Mouse (Mus musculus): ENCODE data around the gene Ddhd1.

Gene Ddhd1

DNA sequence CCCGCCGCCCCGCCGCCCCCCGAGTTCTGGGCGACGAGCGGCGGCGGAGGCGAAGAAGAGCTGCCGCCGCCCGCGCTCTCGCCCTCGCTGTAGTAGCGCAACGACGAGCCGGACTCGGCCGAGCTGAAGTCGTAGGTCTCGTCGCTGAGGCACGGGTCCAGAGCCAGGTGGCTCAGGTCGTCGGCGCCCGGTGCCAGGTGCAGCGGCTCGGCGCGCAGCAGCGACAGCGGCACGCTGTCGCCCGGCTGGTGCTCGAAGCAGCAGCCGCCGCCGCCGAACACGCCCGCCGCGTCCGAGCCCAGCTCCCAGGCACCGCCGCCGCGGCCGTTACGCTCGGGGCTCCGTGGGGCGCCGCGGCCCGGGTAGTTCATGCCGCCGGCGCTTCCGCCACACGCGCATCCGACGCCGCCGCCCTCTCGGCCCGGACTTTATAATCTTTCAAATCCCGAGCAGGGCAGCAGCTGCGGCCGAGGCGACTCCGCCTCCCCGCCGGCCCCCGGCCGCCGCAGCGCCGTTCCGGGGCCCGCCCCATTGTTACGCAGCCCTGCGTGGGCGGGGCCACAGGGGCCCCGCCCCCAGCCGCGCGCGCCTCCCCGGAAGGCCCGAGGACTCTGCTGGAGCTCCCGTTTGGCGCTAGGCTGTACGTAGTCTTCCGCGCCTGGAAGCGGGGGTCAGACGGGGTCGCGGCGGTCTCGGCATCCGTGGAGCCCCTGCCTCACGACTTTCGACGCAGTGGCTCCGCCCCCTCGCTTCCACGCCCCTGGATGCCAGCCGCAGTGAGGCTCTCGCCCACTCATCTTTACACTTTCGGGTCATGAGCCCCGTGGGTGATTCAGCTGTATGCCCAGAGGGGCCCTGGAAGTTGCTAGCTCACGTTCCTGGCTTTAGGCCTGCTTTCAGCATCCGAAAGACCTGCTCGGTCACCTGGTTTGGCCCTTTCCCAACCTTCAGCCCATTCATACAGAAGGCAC is at the start of gene Ddhd1:
Gene Ddhd1 (minus strand): TSS at position 503 of the 971 bp plus-strand sequence.
- DNase-seq, result peak; percentile 85 to 94

GRCm38 (mm10) chr14:45707176-45707910 is 49.4 kb upstream of the Ddhd1 start:
- no peak for DNase-seq

- no peak for DNase-seq
Measured at GRCm38 (mm10) chr14:45700031-45700572, 42.2 kb upstream of the Ddhd1 start.

GRCm38 (mm10) chr14:45698867-45699266 is 40.9 kb upstream of the Ddhd1 start:
- no peak for DNase-seq

- DNase-seq, result no peak
Measured at GRCm38 (mm10) chr14:45696098-45696497, 38.2 kb upstream of the Ddhd1 start.

DNA sequence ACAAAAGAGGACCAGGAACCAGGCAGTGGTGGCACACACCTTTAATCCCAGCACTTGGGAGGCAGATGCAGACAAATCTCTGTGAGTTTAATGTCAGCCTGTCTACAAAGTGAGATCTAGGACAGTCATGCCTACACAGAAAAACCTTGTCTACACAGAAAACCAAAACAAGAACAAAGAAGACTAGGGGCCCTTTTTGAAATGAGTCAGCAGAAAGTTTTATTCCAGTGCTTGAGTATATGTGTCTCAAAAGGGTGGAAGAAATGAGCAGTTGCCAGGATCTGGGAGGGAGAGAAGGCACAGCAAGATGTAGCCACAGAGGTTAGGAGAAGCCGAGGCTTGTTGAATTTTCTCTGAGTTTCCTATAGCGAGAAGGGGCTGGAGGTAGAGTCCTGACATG is 35.9 kb upstream of the Ddhd1 start:
- no peak for DNase-seq

- DNase-seq, result peak; percentile 57 to 72
Measured at GRCm38 (mm10) chr14:45690520-45691246, 32.7 kb upstream of the Ddhd1 start.

GRCm38 (mm10) chr14:45685313-45685712 is 27.4 kb upstream of the Ddhd1 start:
- no peak for DNase-seq

- no peak for DNase-seq
Measured at GRCm38 (mm10) chr14:45676722-45677121, 18.8 kb upstream of the Ddhd1 start.

GRCm38 (mm10) chr14:45668325-45668724 is 10.4 kb upstream of the Ddhd1 start:
- no peak for DNase-seq

GRCm38 (mm10) chr14:45667231-45667630 is 9.3 kb upstream of the Ddhd1 start:
- no peak for DNase-seq

GRCm38 (mm10) chr14:45661575-45661974 is 3.6 kb upstream of the Ddhd1 start:
- DNase-seq, result no peak

GRCm38 (mm10) chr14:45660315-45660714 is 2.4 kb upstream of the Ddhd1 start:
- no peak for DNase-seq

- peak; percentile 47 to 68 for DNase-seq
Measured at GRCm38 (mm10) chr14:45656831-45657640, 907 bp downstream of the Ddhd1 start.

- DNase-seq, result peak; percentile 63 to 68
Measured at GRCm38 (mm10) chr14:45654876-45655416, 3.0 kb downstream of the Ddhd1 start.

GRCm38 (mm10) chr14:45653756-45654155 is 4.2 kb downstream of the Ddhd1 start:
- DNase-seq, result no peak

- no peak for DNase-seq
Measured at GRCm38 (mm10) chr14:45648999-45649818, 8.7 kb downstream of the Ddhd1 start.

DNA sequence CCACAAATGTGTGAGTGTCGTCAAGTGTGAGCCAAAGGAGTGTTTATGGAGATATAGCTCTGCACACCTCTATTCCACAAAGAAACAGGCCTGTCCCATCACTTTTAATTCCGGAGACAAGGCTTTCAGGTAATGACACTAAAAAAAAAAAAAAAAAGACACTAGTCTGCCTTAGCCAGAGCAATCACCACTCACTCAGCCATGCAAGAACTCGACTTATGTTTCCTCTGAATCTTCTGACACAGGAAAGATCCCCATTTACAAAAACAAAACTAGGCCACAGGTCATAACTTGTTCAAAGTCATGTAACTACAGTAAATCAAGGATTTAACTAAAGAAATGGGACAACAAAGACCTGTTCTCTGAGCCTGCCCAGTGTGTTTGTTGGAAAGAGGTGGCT is 9.8 kb downstream of the Ddhd1 start:
- DNase-seq, result no peak

GRCm38 (mm10) chr14:45647632-45648031 is 10.3 kb downstream of the Ddhd1 start:
- no peak for DNase-seq

DNA sequence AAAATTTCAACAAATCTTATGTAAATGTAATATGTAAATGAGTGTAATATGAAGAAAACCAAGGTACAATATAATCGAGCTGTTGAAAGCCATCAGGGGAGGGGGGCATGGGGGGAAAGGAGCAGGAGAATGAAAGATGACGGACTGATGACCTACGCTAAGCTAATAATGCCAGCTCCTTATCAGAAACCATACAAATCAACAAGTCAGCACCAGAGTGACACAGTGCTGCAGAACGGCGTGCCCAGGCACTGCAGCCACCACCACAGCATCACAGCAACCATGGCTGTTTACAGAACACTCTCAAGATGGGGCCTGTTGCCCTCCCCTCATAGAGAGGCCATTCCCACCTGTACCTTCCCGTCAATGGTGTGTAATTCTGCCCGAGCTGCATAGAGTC is 10.8 kb downstream of the Ddhd1 start:
- no peak for DNase-seq

- no peak for DNase-seq
Measured at GRCm38 (mm10) chr14:45644786-45645185, 13.2 kb downstream of the Ddhd1 start.
